Mouse (Mus musculus) skeletal muscle tissue, adult 2 months (tissue): ENCODE results near the gene Eda.

Experiments used
- DNase-seq: peaks from one replicate; pipeline ENCODE4 v3.0.0-alpha.2; 2012; ENCODE audit warnings: low read depth, low spot score

The Eda gene

GRCm38 (mm10) chrX:99975250-99975984, at the start of gene Eda:
Gene Eda, plus strand, starts transcription at chrX:99975606.
- DNase-seq = peak; percentile 65

GRCm38 (mm10) chrX:99961002-99961401, 14.4 kb upstream of the Eda start:
- no peak for DNase-seq

- DNase-seq = no peak
These were observed 5.3 kb upstream of the Eda start for GRCm38 (mm10) chrX:99970111-99970510.

GRCm38 (mm10) chrX:99974381-99974780, 1.0 kb upstream of the Eda start:
- peak; percentile 34 for DNase-seq

GRCm38 (mm10) chrX:99974803-99975202, 603 bp upstream of the Eda start:
- no peak for DNase-seq

GRCm38 (mm10) chrX:99975985-99976924, 849 bp downstream of the Eda start:
- no peak for DNase-seq

- DNase-seq = no peak
These were observed 2.9 kb downstream of the Eda start for GRCm38 (mm10) chrX:99978354-99978753.

GRCm38 (mm10) chrX:99993434-99993833, 18.0 kb downstream of the Eda start:
- DNase-seq = no peak

GRCm38 (mm10) chrX:99999342-99999741, 23.9 kb downstream of the Eda start:
- DNase-seq = no peak

- DNase-seq = no peak
These were observed 143.0 kb downstream of the Eda start for GRCm38 (mm10) chrX:100118362-100118761.

DNA sequence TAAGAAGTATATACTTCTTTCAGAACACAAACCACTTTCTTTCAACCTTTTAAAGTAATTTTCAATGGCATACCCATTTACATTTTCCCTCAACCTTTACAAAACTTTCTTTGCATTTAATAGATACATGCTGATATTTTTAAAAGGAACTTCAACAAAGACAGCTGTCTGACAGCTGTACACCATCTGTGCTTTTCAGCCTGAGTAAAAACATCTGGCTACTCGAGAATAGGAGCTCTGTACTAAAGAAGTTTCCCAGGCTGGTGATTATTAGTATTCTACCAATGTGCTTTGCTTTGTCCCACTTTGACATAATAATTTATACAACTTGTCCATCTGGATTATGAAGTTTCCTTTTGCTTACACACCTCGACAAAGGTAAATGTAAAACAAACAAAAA, 219.9 kb downstream of the Eda start:
- DNase-seq = no peak

GRCm38 (mm10) chrX:100313652-100314051, 338.2 kb downstream of the Eda start:
- no peak for DNase-seq

- no peak for DNase-seq
These were observed 338.9 kb downstream of the Eda start for GRCm38 (mm10) chrX:100314172-100314902.

DNA sequence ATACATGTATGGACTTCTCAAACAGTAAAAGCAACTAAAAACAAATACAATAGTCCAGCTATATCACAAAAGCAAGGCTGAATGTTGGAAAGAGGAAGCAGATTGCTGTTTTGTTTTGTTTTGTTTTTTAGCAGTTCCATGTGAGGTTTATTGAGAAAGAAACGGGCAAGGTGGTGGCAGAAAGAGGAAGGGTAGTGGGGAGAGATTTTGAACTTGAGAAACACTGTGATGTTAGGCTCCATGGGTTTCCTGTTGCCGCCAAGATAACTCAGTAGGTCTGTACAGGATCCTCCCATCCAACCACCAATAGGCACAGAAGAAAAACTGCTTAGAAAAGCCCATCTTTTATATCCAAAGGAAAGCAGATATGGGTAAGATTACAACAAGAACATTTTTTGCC, 365.3 kb downstream of the Eda start:
- DNase-seq = no peak

- no peak for DNase-seq
These were observed 369.0 kb downstream of the Eda start for GRCm38 (mm10) chrX:100344433-100344832.

GRCm38 (mm10) chrX:100356974-100357373, 381.6 kb downstream of the Eda start:
- peak; percentile 32 for DNase-seq

GRCm38 (mm10) chrX:100389887-100390286, 414.5 kb downstream of the Eda start:
- DNase-seq = no peak

GRCm38 (mm10) chrX:100392304-100392703, 416.9 kb downstream of the Eda start:
- DNase-seq = peak; percentile 15

DNA sequence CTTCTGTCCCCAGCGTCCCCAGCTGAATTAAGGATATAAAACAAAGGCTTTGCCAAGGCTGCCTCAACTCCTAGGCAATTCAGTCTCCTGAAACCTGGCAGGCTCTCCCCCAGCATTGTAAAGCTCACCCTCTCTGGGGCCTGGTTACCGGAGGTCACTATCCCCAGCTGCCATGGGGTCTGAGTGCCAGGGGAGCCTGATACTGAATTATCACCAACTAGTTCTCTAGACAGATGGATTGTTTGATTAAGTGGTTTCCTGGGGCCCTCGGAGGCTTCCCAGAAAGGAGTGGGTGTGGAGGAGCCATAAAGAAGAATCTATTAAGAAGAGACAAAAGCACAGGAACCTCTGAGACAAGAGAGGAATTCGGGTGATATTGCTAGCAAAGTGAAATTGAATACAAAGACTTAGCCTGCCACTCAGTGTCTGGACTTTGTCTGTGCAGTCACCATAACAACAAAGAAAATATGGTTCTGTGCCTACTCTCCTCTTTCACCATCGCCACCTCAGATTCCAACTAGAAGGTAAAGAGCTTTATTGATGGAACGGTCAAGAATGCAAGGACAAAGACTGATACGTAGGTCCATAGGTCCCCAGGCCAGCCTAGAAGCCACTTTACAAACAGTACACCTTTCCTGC, 418.9 kb downstream of the Eda start:
- DNase-seq = no peak

DNA sequence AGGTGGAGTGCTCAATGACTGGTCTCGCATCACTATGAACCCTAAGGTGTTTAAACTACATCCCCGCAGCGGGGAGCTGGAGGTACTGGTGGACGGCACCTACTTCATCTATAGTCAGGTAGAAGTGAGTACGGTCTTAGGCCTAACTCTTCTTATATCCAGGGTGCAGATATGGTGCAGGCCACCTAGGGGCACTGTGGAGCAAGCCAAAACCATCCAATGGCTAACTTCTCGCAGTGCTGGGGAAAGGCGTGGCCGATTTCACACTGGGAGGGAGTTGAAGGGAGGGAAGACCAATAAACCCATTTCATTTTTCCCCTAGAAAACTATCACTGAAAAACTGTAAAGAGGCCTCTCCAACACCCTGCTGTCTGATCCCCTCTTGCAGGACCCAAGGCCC, 419.6 kb downstream of the Eda start:
- peak; percentile 2 for DNase-seq

GRCm38 (mm10) chrX:100400900-100401299, 425.5 kb downstream of the Eda start:
- DNase-seq = no peak

GRCm38 (mm10) chrX:100401657-100402056, 426.3 kb downstream of the Eda start:
- no peak for DNase-seq
